Mouse (Mus musculus) testis, adult 2 months (tissue): ENCODE results near the gene Arf3.

Experiments
- CTCF ChIP-seq: fragments of 200-500 bp; IDR thresholded peaks from 2 replicates; pipeline ENCODE4 v1.5.1; 2012; ENCODE audit warnings: low read depth, mild to moderate bottlenecking, inconsistent platforms, low read length, moderate library complexity; ENCODE audit not compliant: control insufficient read depth, insufficient read depth, insufficient replicate concordance
- POLR2A ChIP-seq: fragments of 200-500 bp; IDR thresholded peaks from 2 replicates; pipeline ENCODE4 v1.6.1; 2012; ENCODE audit warnings: low read depth, mild to moderate bottlenecking, inconsistent platforms, low read length, moderate library complexity; ENCODE audit not compliant: control insufficient read depth

- TF ChIP-seq POLR2A (no peak), CTCF (no peak)
These were observed 5.2 kb upstream of the Arf3 start for GRCm38 (mm10) chr15:98768259-98768658.
